Mouse (Mus musculus): ENCODE measurements around the gene Prkce. TPM values are rescaled to one million over a fixed set of nuclear protein-coding genes. Genes with fewer than 3 reads are reported as not detected.

Gene Prkce
- polyA plus RNA-seq, 1 experiment = 4.8 TPM

DNA sequence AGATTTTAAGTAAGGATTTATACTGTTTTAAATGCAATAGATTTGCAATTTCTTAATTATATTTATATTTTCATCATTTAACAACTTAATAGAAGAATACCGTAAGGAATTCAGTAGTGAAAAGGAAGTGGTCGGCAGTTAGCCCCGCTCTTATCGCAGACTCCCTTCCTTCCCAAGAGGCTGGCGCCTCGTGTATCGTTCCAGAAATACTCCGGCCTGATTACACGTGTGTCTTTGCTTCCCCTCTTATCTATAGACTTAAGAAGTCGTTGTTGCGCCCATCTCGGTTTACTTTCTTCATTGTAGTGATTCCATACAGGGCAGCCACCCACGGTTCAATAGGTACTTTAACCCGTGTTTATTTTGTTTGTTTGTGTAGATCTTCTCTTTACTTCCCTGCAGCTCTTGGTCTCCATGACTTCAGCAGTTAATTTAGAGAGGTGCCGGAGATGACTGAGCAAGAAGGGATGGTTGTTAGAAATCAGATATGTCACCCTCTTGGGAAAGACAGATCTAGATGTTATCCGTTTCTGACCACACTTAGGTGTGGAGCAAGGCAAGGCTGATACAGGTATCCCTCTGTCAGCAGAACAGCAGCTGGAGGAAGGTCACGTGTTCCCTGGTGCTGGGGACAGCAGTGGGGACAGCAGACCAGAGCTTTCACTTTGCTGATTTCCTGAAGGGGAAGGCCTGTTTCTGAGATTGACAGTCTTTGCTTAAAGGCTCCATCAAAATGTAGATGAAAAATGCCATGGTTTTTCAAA lies 40.7 kb downstream of the Prkce start:
- Histone ChIP-seq H3K4me3 (replicated peaks; ENCODE audit: control insufficient read depth, low read depth, low read length) (no peak overlapping the region), H3K4me1 (ENCODE audit: control insufficient read depth, insufficient read depth, low read length) (peaks cover 5% of the 10 kb centered on the region; the same call in 1 of the 2 replicates), H3K27ac (ENCODE audit: control insufficient read depth, insufficient read depth, low read depth, low read length, poor library complexity) (no peak overlapping the region)
- whole genome bisulfite sequencing = 8% methylated on average over 17 of the region's 17 CpGs
- TF ChIP-seq POLR2A (IDR thresholded peaks at IDR 0.05; ENCODE audit: borderline replicate concordance, control insufficient read depth, low read depth, low read length) = no peak
- TF ChIP-seq CTCF (IDR thresholded peaks at IDR 0.05; ENCODE audit: control insufficient read depth, insufficient read depth, low read length) = no peak

DNA sequence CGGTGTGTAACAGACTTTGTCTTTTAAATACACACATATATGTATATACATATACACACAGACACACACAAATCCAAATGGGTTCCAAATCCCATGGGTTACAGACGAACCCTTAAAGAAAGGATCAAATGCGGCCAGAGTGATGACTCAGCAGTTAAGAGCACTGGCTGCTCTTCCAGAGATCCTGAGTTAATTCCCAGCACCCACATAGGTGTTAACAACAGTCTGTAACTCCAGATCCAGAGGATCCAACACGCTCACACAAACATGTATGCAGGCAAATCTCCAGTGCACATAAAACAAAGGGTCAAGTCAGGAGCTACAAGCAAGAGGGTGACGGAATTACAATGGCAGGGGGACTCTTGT lies 41.2 kb downstream of the Prkce start:
- Histone ChIP-seq H3K4me3 (replicated peaks; ENCODE audit: control insufficient read depth, low read depth, low read length) (no peak overlapping the region), H3K27ac (ENCODE audit: control insufficient read depth, insufficient read depth, low read depth, low read length, poor library complexity) (no peak overlapping the region), H3K4me1 (ENCODE audit: control insufficient read depth, insufficient read depth, low read length) (peaks cover 5% of the 10 kb centered on the region; the same call in 1 of the 2 replicates)
- WGBS = 54% methylated on average over 5 of the region's 5 CpGs
- no peak for TF ChIP-seq CTCF (IDR thresholded peaks at IDR 0.05; ENCODE audit: control insufficient read depth, insufficient read depth, low read length)
- TF ChIP-seq POLR2A (IDR thresholded peaks at IDR 0.05; ENCODE audit: borderline replicate concordance, control insufficient read depth, low read depth, low read length) = no peak

DNA sequence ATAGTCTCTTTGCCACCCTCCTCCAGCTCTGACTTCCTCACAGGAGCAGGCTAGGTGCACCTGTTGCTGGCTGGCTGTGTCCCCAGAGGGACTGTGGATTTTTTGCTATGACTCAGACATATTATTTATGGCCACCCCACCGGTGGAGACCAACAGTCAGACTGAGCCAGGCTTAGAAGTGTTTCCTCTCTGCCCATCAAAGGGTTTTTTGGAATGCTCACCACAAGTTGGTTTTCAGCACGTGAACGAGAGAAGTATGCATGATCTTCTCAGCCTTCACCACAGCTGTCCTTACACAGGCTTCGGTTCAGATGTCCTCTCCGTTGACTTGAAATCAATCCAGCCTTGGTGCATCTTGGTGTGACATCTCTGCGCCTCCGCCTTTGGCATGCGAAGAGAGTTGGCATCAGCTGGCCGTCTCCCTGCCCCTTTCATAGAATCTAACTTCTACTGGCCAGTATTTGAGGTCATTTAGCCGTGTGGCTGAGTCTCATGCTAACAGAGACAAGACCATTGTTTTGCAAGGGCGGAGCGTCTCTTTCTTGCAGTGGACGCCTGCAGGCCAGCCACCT lies 42.2 kb downstream of the Prkce start:
- WGBS = 50% methylated on average over 13 of the region's 13 CpGs
- no peak overlapping the region for H3K27ac ChIP-seq (ENCODE audit: control insufficient read depth, insufficient read depth, low read depth, low read length, poor library complexity)
- peaks cover 5% of the 10 kb centered on the region; the same call in 1 of the 2 replicates for H3K4me1 ChIP-seq (ENCODE audit: control insufficient read depth, insufficient read depth, low read length)
- TF ChIP-seq CTCF (IDR thresholded peaks at IDR 0.05; ENCODE audit: control insufficient read depth, insufficient read depth, low read length) (no peak), POLR2A (IDR thresholded peaks at IDR 0.05; ENCODE audit: borderline replicate concordance, control insufficient read depth, low read depth, low read length) (no peak)
- H3K4me3 ChIP-seq (replicated peaks; ENCODE audit: control insufficient read depth, low read depth, low read length) = no peak overlapping the region

DNA sequence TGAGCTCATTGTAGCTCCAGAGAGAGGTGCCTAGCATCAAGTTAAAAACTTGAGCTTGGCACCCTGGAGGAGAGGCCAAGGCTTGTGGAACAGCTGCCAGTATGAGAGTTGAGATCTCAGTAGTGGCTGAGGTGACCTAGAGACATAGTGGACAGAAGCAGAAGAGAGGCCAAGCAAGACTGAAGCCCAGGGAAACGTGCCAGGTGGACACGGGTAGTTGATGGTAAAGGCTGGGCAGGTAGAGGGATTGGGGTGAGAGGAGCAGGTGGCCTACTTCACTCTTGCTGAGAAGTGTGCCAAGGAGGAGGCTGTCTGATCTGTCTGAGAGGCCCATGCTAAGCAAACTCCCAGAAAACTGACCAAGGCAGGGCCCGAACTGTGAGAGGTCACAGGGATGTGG lies 44.6 kb downstream of the Prkce start:
- Histone ChIP-seq H3K4me3 (replicated peaks; ENCODE audit: control insufficient read depth, low read depth, low read length) (no peak overlapping the region), H3K27ac (ENCODE audit: control insufficient read depth, insufficient read depth, low read depth, low read length, poor library complexity) (no peak overlapping the region), H3K4me1 (ENCODE audit: control insufficient read depth, insufficient read depth, low read length) (peaks cover 2% of the 10 kb centered on the region; the same call in 1 of the 2 replicates)
- WGBS = 75% methylated on average over 3 of the region's 3 CpGs
- TF ChIP-seq CTCF (IDR thresholded peaks at IDR 0.05; ENCODE audit: control insufficient read depth, insufficient read depth, low read length) = no peak
- no peak for TF ChIP-seq POLR2A (IDR thresholded peaks at IDR 0.05; ENCODE audit: borderline replicate concordance, control insufficient read depth, low read depth, low read length)

DNA sequence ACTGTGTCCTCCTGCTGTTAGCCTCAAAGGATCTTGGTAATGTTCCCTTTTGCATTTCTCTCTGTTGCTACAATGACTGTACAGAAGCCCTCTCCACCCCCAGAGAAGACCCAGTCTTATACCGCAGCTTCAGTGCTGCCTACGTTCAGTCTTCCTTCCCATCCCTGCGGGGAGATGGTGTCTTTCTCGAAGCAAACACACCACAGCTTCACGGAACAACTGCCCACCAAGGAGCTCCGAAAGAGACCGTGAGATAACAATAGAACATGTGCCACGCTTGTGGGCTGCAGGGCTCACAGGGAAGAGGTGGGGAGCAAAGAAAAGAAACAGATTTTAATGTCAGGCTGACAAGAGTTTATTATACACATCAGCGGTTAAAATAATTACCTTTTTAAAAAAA lies 46.7 kb downstream of the Prkce start:
- H3K4me1 ChIP-seq (ENCODE audit: control insufficient read depth, insufficient read depth, low read length) = no peaks in the 10 kb centered on the region; the same call in 1 of the 2 replicates
- WGBS = 61% methylated on average over 9 of the region's 9 CpGs
- TF ChIP-seq POLR2A (IDR thresholded peaks at IDR 0.05; ENCODE audit: borderline replicate concordance, control insufficient read depth, low read depth, low read length) (no peak), CTCF (IDR thresholded peaks at IDR 0.05; ENCODE audit: control insufficient read depth, insufficient read depth, low read length) (no peak)
- H3K27ac ChIP-seq (ENCODE audit: control insufficient read depth, insufficient read depth, low read depth, low read length, poor library complexity) = no peak overlapping the region
- H3K4me3 ChIP-seq (replicated peaks; ENCODE audit: control insufficient read depth, low read depth, low read length) = no peak overlapping the region

DNA sequence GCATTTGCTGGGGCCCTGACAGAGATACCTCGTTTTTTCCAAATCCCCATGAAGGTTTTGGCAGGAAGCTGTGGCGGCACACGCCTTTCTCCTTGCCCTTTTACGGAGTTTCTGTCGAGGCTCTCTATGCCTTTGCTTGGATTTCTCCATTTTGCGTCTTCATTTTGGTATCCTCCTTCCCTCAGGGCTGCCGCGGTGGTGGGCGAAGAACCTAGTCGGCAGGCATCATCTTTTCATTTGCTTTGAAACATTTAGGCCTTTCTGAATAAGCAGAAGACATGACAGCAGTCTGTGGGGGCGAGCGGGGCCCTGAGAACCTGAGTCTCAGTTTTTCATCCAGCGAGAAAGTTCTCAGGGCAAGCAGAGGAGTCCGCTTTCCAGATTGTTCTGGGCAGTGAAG lies 47.2 kb downstream of the Prkce start:
- Histone ChIP-seq H3K27ac (ENCODE audit: control insufficient read depth, insufficient read depth, low read depth, low read length, poor library complexity) (no peak overlapping the region), H3K4me1 (ENCODE audit: control insufficient read depth, insufficient read depth, low read length) (no peaks in the 10 kb centered on the region; the same call in 1 of the 2 replicates), H3K4me3 (replicated peaks; ENCODE audit: control insufficient read depth, low read depth, low read length) (no peak overlapping the region)
- TF ChIP-seq POLR2A (IDR thresholded peaks at IDR 0.05; ENCODE audit: borderline replicate concordance, control insufficient read depth, low read depth, low read length) (no peak), CTCF (IDR thresholded peaks at IDR 0.05; ENCODE audit: control insufficient read depth, insufficient read depth, low read length) (no peak)
- WGBS = 81% methylated on average over 14 of the region's 14 CpGs

DNA sequence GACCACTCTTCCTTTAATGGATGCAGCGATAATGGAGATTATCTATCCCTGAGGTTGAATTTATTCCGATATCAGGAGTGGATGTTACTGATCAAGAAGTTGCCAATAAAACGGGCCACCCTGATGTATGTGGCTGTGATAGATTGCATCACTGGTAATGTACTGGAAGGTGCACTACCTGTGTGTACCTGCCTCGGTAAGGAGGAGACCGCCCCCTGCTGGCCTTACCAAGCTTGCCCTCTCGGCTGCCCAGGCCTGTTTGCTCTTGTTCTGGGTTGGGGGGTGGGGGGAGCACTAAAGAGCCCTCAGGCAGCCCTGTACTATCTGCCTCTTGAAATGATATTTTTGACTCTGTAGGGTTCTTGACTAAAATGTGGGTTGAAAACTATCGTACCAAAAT lies 48.2 kb downstream of the Prkce start:
- Histone ChIP-seq H3K4me1 (ENCODE audit: control insufficient read depth, insufficient read depth, low read length) (no peaks in the 10 kb centered on the region), H3K27ac (ENCODE audit: control insufficient read depth, insufficient read depth, low read depth, low read length, poor library complexity) (no peak overlapping the region), H3K4me3 (replicated peaks; ENCODE audit: control insufficient read depth, low read depth, low read length) (no peak overlapping the region)
- 54% methylated on average over 7 of the region's 7 CpGs for WGBS
- TF ChIP-seq POLR2A (IDR thresholded peaks at IDR 0.05; ENCODE audit: borderline replicate concordance, control insufficient read depth, low read depth, low read length) = no peak
- TF ChIP-seq CTCF (IDR thresholded peaks at IDR 0.05; ENCODE audit: control insufficient read depth, insufficient read depth, low read length) = peak; percentile 76

DNA sequence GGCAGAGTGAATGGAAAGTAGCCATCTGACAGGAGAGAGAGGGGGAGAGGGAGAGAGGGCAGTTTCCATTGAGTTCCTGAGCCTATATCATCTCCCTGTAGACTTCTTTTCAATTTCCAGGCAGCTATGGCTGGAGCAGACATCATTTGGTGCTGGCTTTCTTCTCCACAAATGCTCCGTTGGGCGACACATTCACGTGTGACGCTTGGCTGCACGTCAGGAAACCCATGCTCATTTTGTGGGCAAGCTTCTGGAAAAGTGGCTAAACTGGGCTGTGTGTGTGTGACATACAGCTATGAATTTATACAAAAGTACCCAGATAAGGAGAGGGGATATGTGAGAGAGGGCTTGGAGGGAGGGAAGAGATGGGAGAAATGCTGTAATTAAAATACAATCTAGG lies 49.9 kb downstream of the Prkce start:
- Histone ChIP-seq H3K27ac (ENCODE audit: control insufficient read depth, insufficient read depth, low read depth, low read length, poor library complexity) (no peak overlapping the region), H3K4me3 (replicated peaks; ENCODE audit: control insufficient read depth, low read depth, low read length) (no peak overlapping the region), H3K4me1 (ENCODE audit: control insufficient read depth, insufficient read depth, low read length) (no peaks in the 10 kb centered on the region)
- WGBS = 61% methylated on average over 5 of the region's 5 CpGs
- TF ChIP-seq CTCF (IDR thresholded peaks at IDR 0.05; ENCODE audit: control insufficient read depth, insufficient read depth, low read length) (no peak), POLR2A (IDR thresholded peaks at IDR 0.05; ENCODE audit: borderline replicate concordance, control insufficient read depth, low read depth, low read length) (no peak)

All from bone marrow, adult 2 months (tissue).